23 mouse cellular contexts compared by ENCODE assay signal in genomic region chr11:20475629-20476028, GRCm38 (mm10).
A peak's percentile ranks its signal among the peaks of the same experiment; 100 is the strongest.
DNase-seq lines count a peak whose midpoint lies in the region; ATAC-seq and TF ChIP-seq lines count a peak whose summit lies in the region.
"Had no signal": no experiment of that assay in that cellular context is flagged by ENCODE, and none has a peak within 500 bp of the region (broad histone marks: within the 10 kb centered on the region; RNA-seq: fewer than 3 reads in every experiment).

No protein-coding gene starts in this region.

- intact Hi-C loops in heart, postnatal 36 days (cut with DNase I): loop anchor here (2.0 to 5.0 kb wide), 3 partner anchors 21 to 163 kb away; partner anchors contain the start of gene Sertad2
- intact Hi-C loops in gastrocnemius, postnatal 36 days (cut with DNase I): no loop called here

- no peak overlapping the region for H3K4me3 ChIP-seq in kidney, postnatal 0 days (replicated peaks; ENCODE audit: low read depth, low read length)
- no peak overlapping the region for H3K4me3 ChIP-seq in stomach, embryonic 16.5 days (replicated peaks; ENCODE audit: low read length)
- H3K4me3 ChIP-seq: embryonic facial prominence, embryonic 12.5 days; forebrain, embryonic 15.5 days; heart, embryonic 10.5 days; megakaryocyte, embryonic 14.5 days; neural tube, embryonic 15.5 days had no signal

- no peaks in the 10 kb centered on the region for H3K27me3 ChIP-seq in kidney, postnatal 0 days (ENCODE audit: insufficient read depth, low read length)
- no peaks in the 10 kb centered on the region for H3K27me3 ChIP-seq in stomach, embryonic 16.5 days (ENCODE audit: control insufficient read depth, insufficient read depth, low read length)
- H3K27me3 ChIP-seq: embryonic facial prominence, embryonic 12.5 days; forebrain, embryonic 15.5 days; neural tube, embryonic 15.5 days had no signal

- no peaks in the 10 kb centered on the region for H3K4me1 ChIP-seq in kidney, postnatal 0 days (replicated peaks; ENCODE audit: insufficient read depth, low read length)
- peaks cover 7% of the 10 kb centered on the region; the same call in 1 of the 2 replicates for H3K4me1 ChIP-seq in stomach, embryonic 16.5 days (ENCODE audit: control insufficient read depth, insufficient read depth, low read length)

- no peak for TF ChIP-seq CTCF in kidney, postnatal 0 days (IDR thresholded peaks at IDR 0.05; ENCODE audit: low read depth)

- H3K9me3 ChIP-seq in kidney, postnatal 0 days (replicated peaks; ENCODE audit: low read length): no peaks in the 10 kb centered on the region
- no peaks in the 10 kb centered on the region for H3K9me3 ChIP-seq in stomach, embryonic 16.5 days (replicated peaks; ENCODE audit: control insufficient read depth, low read length)
- H3K9me3 ChIP-seq: embryonic facial prominence, embryonic 12.5 days; forebrain, embryonic 15.5 days; G1E; heart, embryonic 10.5 days had no signal

- no peak overlapping the region for H3K9ac ChIP-seq in kidney, postnatal 0 days (ENCODE audit: low read depth, low read length)
- H3K9ac ChIP-seq in stomach, embryonic 16.5 days (ENCODE audit: low read length): no peak overlapping the region
- H3K9ac ChIP-seq: embryonic facial prominence, embryonic 12.5 days; forebrain, embryonic 15.5 days; neural tube, embryonic 15.5 days had no signal

- no peaks in the 10 kb centered on the region for H3K36me3 ChIP-seq in kidney, postnatal 0 days (ENCODE audit: insufficient read depth, low read length)
- H3K36me3 ChIP-seq in stomach, embryonic 16.5 days (ENCODE audit: control insufficient read depth, insufficient read depth, low read length): no peaks in the 10 kb centered on the region
- H3K36me3 ChIP-seq: embryonic facial prominence, embryonic 12.5 days; forebrain, embryonic 15.5 days; G1E; heart, embryonic 10.5 days; neural tube, embryonic 15.5 days had no signal

- H3K27ac ChIP-seq in kidney, postnatal 0 days: no peak overlapping the region
- no peak overlapping the region for H3K27ac ChIP-seq in stomach, embryonic 16.5 days (ENCODE audit: low read length)
- H3K27ac ChIP-seq: embryonic facial prominence, embryonic 12.5 days; forebrain, embryonic 15.5 days; heart, embryonic 10.5 days; neural tube, embryonic 15.5 days had no signal

- no peak overlapping the region for H3K4me2 ChIP-seq in kidney, postnatal 0 days (ENCODE audit: low read length)
- H3K4me2 ChIP-seq in stomach, embryonic 16.5 days (ENCODE audit: low read depth, low read length): no peak overlapping the region
- H3K4me2 ChIP-seq: embryonic facial prominence, embryonic 12.5 days; forebrain, embryonic 15.5 days; liver, embryonic 11.5 days; neural tube, embryonic 15.5 days had no signal

- WGBS in kidney, postnatal 0 days: 67% methylated on average over 7 of the region's 7 CpGs
- WGBS in stomach, embryonic 16.5 days: 71% methylated on average over 7 of the region's 7 CpGs

- DNase-seq in heart, adult 11 months: peak; percentile 79
- DNase-seq in heart, postnatal 36 days: no peak
- peak; percentile 22 for DNase-seq in adipocyte (ENCODE audit: low spot score)
- DNase-seq in kidney, postnatal 0 days (ENCODE audit: low spot score): no peak
- no peak for DNase-seq in gastrocnemius, postnatal 36 days
- no peak for DNase-seq in adrenal gland, postnatal 14 days
- DNase-seq in right cerebral cortex, postnatal 25 days: no peak
- DNase-seq: adrenal gland, adult 2 months; cerebellum, adult 9-11 months; lung, adult 18-20 months; lung, postnatal 14 days; thymus, postnatal 14 days had no signal

- ATAC-seq in kidney, postnatal 0 days (replicated peaks; ENCODE audit: low FRiP score, low read depth): peak; percentile 74
- ATAC-seq in stomach, embryonic 16.5 days (ENCODE audit: insufficient read depth, low FRiP score): peak; percentile 42; the same call in 1 of the 2 replicates
- ATAC-seq: CD4-positive, CD25-positive, alpha-beta regulatory T cell, adult 4 months; forebrain, embryonic 15.5 days; inflammation-experienced regulatory T-cells, adult 6 months; midbrain, embryonic 16.5 days had no signal

Comparison
In these comparisons a context has a peak if more than half of its experiments do, and no peak if none do; other contexts are left out.
1. DNase-seq: peak in heart, adult 11 months (single experiment) and adipocyte (single experiment); none in heart, postnatal 36 days (0 of 2), kidney, postnatal 0 days (single experiment), gastrocnemius, postnatal 36 days (0 of 2), adrenal gland, postnatal 14 days (single experiment) and right cerebral cortex, postnatal 25 days (single experiment).